Mouse (Mus musculus) lung, embryonic 16.5 days (tissue): ENCODE results near the gene Nr2e3. TPM values are rescaled to one million over a fixed set of nuclear protein-coding genes. Genes with fewer than 3 reads are reported as not detected.
A peak's percentile ranks its signal among the peaks of the same experiment; 100 is the strongest.
"Not testable (repeated sequence)": the region's sequence is repeated elsewhere in the genome, so short reads cannot be mapped to it uniquely, and the experiment has no call there.

Experiments used
- ATAC-seq: fragments of 200-750 bp; cut with Nextera tagmentation; 2 replicates; pipeline ENCODE4 v1.8.0; 2017; ENCODE audit warnings: low read depth, mild to moderate bottlenecking, moderate library complexity
- H3K27ac ChIP-seq: fragments of 300-500 bp; sonication (generic); 2 replicates; pipeline ENCODE4 v1.5.1; 2014; ENCODE audit warnings: mild to moderate bottlenecking, control low read depth, low read length
- H3K27me3 ChIP-seq: fragments of 300-500 bp; sonication (generic); 2 replicates; pipeline ENCODE4 v1.6.1; 2014; ENCODE audit warnings: low read depth, low read length, mixed read lengths; ENCODE audit not compliant: control insufficient read depth, insufficient read depth
- H3K36me3 ChIP-seq: fragments of 300-500 bp; sonication (generic); 2 replicates; pipeline ENCODE4 v1.6.1; 2014; ENCODE audit warnings: low read length; ENCODE audit not compliant: control insufficient read depth, insufficient read depth
- H3K4me1 ChIP-seq: fragments of 300-500 bp; sonication (generic); replicated peaks from 2 replicates; pipeline ENCODE4 v1.6.1; 2014; ENCODE audit warnings: low read length, mixed read lengths; ENCODE audit not compliant: control insufficient read depth, insufficient read depth
- H3K4me2 ChIP-seq: fragments of 300-500 bp; sonication (generic); 2 replicates; pipeline ENCODE4 v1.6.1; 2014; ENCODE audit warnings: low read depth, low read length, control low read depth
- H3K4me3 ChIP-seq: fragments of 300-500 bp; sonication (generic); 2 replicates; pipeline ENCODE4 v1.5.1; 2014; ENCODE audit warnings: mild to moderate bottlenecking, low read length, control low read depth
- H3K9ac ChIP-seq: fragments of 300-500 bp; sonication (generic); 2 replicates; pipeline ENCODE4 v1.6.1; 2014; ENCODE audit warnings: low read length, control low read depth
- H3K9me3 ChIP-seq: fragments of 300-500 bp; sonication (generic); 2 replicates; pipeline ENCODE4 v1.6.1; 2016; ENCODE audit warnings: low read length; ENCODE audit not compliant: control insufficient read depth
- WGBS: fragments of 180-500 bp; shearing (Covaris S2); extraction: QIAGEN DNeasy Blood & Tissue Kit; methylation state at CpG from one replicate; pipeline ENCODE4 v1.1.7; 2014; 5-methylcytosine and 5-hydroxymethylcytosine counted together
- polyA plus RNA-seq: library from polyadenylated mRNA; unstranded; fragments of >200 nt; fragmentation: Nextera tagmentation; extraction: Ambion mirVana; gene quantifications from 2 replicates; pipeline ENCODE4 v1.2.1, GENCODE M21; 2015

Gene Nr2e3
- polyA plus RNA-seq, 1 experiment from 2014 or later, result not detected

DNA sequence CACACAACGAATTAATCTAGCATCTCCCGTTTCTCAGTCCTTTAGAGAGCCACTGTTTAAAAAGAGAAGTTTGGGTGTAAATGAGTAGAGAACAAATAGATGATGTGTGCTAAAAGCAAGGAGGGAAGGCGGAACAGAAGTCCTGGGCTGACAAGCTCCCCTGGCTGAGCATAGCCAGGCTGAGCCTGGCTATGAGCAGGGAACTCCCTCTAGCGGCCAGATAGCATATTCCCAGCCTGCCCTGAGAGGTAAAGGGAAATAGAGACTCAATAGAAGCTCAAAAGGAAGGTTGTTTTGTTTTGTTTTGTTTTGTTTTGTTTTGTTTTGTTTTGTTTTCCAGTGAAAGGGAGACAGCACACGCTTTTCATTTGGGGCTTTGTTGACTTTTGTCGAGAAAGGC lies 8.9 kb upstream of the Nr2e3 start:
- peak; percentile 78 for ATAC-seq
- Histone ChIP-seq H3K9ac (no peak overlapping the region), H3K4me2 (no peak overlapping the region), H3K36me3 (no peaks in the 10 kb centered on the region), H3K27ac (no peak overlapping the region), H3K4me3 (no peak overlapping the region), H3K9me3 (no peaks in the 10 kb centered on the region), H3K4me1 (peaks cover 15% of the 10 kb centered on the region), H3K27me3 (no peaks in the 10 kb centered on the region)
- 20% methylated on average over 6 of the region's 6 CpGs for WGBS

DNA sequence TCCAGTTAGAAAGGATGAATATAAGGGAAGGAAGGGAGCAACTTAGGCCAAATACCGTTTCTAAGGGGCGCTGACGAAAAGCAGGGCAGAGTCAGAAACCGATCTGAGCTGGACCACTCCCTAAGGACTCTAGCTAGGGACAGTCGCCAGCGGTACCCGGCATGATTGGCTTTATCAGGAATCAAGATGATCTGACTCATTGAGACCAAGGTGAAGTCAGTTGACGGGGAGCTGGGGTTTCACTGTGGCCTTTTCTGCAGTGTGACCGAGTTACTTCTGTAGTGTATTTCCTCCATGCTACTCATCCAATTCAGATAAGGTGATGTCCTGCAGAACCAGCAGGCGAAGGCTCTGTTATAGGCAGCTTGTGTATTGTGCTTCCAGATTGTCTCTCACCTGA lies 4.6 kb upstream of the Nr2e3 start:
- H3K27ac ChIP-seq, result no peak overlapping the region
- no peaks in the 10 kb centered on the region for H3K27me3 ChIP-seq
- no peaks in the 10 kb centered on the region for H3K9me3 ChIP-seq
- no peak overlapping the region for H3K4me2 ChIP-seq
- ATAC-seq, result no peak
- WGBS, result 55% methylated on average over 10 of the region's 10 CpGs
- peaks cover 15% of the 10 kb centered on the region for H3K4me1 ChIP-seq
- no peaks in the 10 kb centered on the region for H3K36me3 ChIP-seq
- H3K9ac ChIP-seq, result no peak overlapping the region
- no peak overlapping the region for H3K4me3 ChIP-seq

DNA sequence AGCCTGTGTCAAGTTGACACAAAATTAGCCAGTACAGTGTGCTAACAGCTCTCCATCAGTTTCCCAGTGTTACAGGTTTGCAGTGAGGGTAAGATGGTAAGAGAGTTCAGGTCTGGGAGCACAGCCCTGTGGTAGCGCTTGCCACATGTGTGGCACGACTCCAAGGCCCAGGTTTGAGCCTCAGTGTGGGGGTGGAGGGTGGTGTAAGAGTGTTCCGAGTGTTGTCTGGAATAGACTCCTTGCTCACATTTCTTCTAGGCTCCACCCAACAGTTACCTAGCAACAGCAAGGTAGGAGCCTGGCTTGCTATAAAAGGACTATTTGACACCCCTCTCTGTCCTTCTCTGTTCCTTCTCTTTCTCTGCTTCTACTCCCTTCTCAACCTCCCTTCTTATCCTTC lies 3.9 kb upstream of the Nr2e3 start:
- no peak overlapping the region for H3K9ac ChIP-seq
- no peaks in the 10 kb centered on the region for H3K27me3 ChIP-seq
- H3K9me3 ChIP-seq, result no peaks in the 10 kb centered on the region
- peak; percentile 84 for ATAC-seq
- 24% methylated on average over 3 of the region's 3 CpGs for WGBS
- no peak overlapping the region for H3K27ac ChIP-seq
- no peaks in the 10 kb centered on the region for H3K36me3 ChIP-seq
- H3K4me2 ChIP-seq, result no peak overlapping the region
- no peak overlapping the region for H3K4me3 ChIP-seq
- H3K4me1 ChIP-seq, result peaks cover 15% of the 10 kb centered on the region

DNA sequence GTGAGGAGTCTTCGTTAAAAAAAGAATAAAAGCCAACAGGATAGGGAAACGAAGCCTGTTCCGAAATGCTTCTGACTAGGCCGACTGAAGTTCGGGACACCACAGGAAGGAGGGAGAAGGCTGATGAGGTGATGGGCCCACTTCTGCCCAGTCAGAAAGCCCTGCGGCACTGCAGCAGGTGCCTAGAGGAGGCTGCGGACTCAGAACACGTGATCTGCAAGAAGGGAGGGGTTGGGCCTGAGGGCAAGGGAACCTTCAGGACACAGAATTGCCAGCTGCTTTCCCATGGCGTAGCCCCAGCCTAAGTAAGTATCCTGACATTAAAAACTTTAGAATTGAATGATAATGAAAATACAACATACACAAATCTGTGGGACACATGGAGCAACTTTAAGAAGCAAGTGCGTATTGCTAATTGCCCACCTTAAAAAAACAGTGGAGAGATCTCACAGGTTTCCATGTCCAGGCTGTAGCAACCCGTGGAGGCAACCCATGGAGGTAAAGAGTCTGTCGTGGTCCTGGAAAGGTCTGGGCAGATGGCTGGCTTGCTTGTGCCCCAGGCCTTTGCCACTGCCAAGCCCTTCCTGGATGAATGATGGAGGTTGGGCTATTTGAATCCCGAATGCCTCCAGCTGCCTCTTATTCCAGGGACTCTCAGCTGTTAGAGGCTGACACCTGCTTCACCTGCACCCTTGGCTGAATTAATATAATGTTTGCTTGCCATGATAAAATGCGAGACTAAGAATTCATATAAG lies 919 bp upstream of the Nr2e3 start:
- H3K27me3 ChIP-seq, result no peaks in the 10 kb centered on the region
- ATAC-seq, result no peak
- H3K4me1 ChIP-seq, result peaks cover 15% of the 10 kb centered on the region
- no peak overlapping the region for H3K4me2 ChIP-seq
- H3K4me3 ChIP-seq, result no peak overlapping the region
- 65% methylated on average over 14 of the region's 14 CpGs for WGBS
- no peak overlapping the region for H3K9ac ChIP-seq
- H3K27ac ChIP-seq, result no peak overlapping the region
- no peaks in the 10 kb centered on the region for H3K36me3 ChIP-seq
- no peaks in the 10 kb centered on the region for H3K9me3 ChIP-seq

DNA sequence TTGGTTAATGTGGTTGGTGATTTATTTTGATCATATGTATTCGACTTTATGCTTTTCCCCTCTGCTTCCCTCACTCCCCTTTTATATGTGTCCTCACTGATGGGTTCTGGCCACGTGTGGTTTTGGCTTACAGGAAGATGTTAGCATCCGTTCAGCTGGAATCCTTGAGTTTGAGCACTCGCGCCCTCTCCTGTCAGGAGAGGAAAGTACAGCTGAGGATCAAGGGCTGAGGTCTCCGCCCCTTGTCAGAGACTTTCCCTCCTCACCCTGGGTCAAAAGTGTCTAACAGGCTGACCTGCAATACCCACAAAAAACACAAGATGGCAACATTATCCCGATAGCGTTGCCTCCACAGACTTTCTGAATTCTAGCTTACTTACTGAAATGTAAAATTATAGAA lies 1.2 kb downstream of the Nr2e3 start:
- H3K36me3 ChIP-seq, result no peaks in the 10 kb centered on the region
- H3K9ac ChIP-seq, result no peak overlapping the region
- WGBS, result under 1% methylated on average over 8 of the region's 8 CpGs
- H3K9me3 ChIP-seq, result no peaks in the 10 kb centered on the region
- peak; percentile 74 for ATAC-seq
- H3K4me3 ChIP-seq, result no peak overlapping the region
- H3K4me2 ChIP-seq, result no peak overlapping the region
- H3K27me3 ChIP-seq, result no peaks in the 10 kb centered on the region
- peaks cover 5% of the 10 kb centered on the region; the same call in 1 of the 2 replicates for H3K4me1 ChIP-seq
- no peak overlapping the region for H3K27ac ChIP-seq

DNA sequence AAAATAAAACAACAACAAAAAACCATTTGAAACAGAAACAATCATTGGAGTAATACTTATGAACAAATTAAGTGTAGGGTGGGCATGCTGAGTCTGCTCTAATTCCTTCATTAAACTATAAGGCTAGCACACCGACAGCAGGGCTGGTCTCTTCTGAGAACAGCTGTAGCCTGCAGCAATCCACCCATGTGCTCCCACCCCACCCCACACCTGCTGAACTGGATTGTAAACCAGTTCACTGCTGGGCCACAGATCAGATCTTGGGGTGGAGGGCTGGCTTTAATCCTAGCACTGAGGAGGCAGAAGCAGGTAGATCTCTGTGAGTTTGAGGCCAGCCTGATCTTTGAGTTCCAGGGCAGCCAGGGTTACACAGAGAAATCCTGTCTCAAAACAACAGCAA lies 2.3 kb downstream of the Nr2e3 start:
- H3K9me3 ChIP-seq, H3K36me3 ChIP-seq, H3K9ac ChIP-seq, H3K4me1 ChIP-seq, H3K4me2 ChIP-seq, H3K4me3 ChIP-seq, ATAC-seq, H3K27ac ChIP-seq, H3K27me3 ChIP-seq: not testable (repeated sequence)
- 64% methylated on average over 1 of the region's 1 CpGs for WGBS

DNA sequence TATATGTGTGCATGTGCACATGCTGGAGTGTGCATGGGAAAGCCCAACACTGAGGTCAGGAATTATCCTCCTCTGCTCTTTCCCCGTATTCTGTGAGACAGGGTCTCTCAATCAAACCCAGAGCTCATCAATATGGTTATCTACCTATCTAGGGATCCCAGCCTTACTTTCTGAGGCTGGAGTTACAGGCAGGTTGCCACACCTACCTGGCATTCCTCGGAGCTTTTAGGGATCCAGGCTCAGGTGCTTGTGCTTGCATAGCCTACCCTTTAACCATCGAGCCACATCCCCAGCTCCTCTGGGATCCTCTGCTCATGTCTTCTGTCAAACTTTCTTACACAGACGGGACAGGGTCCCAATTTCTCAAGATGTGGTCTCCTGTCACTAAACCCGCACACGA lies 4.0 kb downstream of the Nr2e3 start:
- WGBS, result 21% methylated on average over 6 of the region's 6 CpGs
- Histone ChIP-seq H3K4me1 (peaks cover 5% of the 10 kb centered on the region; the same call in 1 of the 2 replicates), H3K27ac (no peak overlapping the region), H3K4me2 (0 out of 2 replicates have a peak overlapping the region, but pooled peaks have one; percentile 27), H3K4me3 (peak overlapping the region; percentile 22; the same call in 1 of the 2 replicates), H3K9me3 (no peaks in the 10 kb centered on the region), H3K36me3 (no peaks in the 10 kb centered on the region), H3K9ac (no peak overlapping the region), H3K27me3 (no peaks in the 10 kb centered on the region)
- ATAC-seq, result no peak

DNA sequence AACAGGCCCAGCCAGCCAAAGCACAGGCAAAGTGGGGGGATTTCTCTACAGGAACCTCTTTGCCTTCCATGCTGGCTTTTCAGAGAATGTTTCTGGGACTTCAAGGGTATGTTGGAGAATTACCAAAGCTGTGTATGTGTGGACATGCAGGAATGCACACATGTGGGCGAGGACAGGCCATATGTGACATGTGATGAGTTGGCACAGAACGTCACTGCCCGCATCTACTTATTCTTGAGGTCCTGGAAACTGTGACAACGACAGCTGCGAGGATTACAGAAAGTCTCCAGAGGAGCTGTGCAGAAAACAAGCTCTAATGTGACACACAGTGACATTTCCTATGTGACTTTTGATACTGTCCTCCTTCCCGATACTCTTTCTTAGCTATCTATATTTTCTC lies 4.8 kb downstream of the Nr2e3 start:
- Histone ChIP-seq H3K4me2 (no peak overlapping the region), H3K27me3 (no peaks in the 10 kb centered on the region), H3K36me3 (no peaks in the 10 kb centered on the region), H3K27ac (no peak overlapping the region), H3K9me3 (no peaks in the 10 kb centered on the region), H3K4me3 (no peak overlapping the region), H3K9ac (no peak overlapping the region), H3K4me1 (peaks cover 5% of the 10 kb centered on the region; the same call in 1 of the 2 replicates)
- 47% methylated on average over 6 of the region's 6 CpGs for WGBS
- ATAC-seq, result no peak

DNA sequence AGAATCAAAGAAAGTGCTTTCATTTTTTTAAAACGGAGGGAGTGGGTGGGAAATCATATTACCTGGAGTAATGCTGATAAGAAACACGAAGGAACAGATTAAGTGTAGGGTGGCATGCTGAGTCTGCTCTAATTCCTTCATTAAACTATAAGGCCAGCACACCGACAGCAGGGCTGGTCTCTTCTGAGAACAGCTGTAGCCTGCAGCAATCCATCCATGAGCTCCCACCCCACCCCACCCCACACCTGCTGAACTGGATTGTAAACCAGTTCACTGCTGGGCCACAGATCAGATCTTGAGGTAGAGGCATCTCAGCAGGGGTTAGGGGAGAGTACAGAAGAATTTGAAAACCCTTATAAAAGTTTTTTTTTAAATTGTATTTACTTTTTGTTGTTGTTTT lies 5.3 kb downstream of the Nr2e3 start:
- H3K27me3 ChIP-seq, result no peaks in the 10 kb centered on the region
- H3K27ac ChIP-seq, result no peak overlapping the region
- no peaks in the 10 kb centered on the region for H3K36me3 ChIP-seq
- H3K4me2 ChIP-seq, result no peak overlapping the region
- no peaks in the 10 kb centered on the region for H3K9me3 ChIP-seq
- WGBS, result 52% methylated on average over 3 of the region's 3 CpGs
- ATAC-seq, result no peak
- H3K4me3 ChIP-seq, result no peak overlapping the region
- peaks cover 5% of the 10 kb centered on the region; the same call in 1 of the 2 replicates for H3K4me1 ChIP-seq
- no peak overlapping the region for H3K9ac ChIP-seq
